Mouse (Mus musculus) monocyte, adult 2 months (primary cell): ENCODE measurements around the gene Gm14401.
"Not testable (repeated sequence)": the region's sequence is repeated elsewhere in the genome, so short reads cannot be mapped to it uniquely, and the experiment has no call there.

Source experiments
- DNase-seq, 2 experiments: peaks; one replicate each; pipeline ENCODE4 v3.0.0; 2022; ENCODE audit warnings: low spot score in 2 of 2, low read depth in 1 of 2

Gm14401 gene

GRCm38 (mm10) chr2:177073432-177074423 lies at the start of gene Gm14401:
Gm14401 (plus strand) TSS chr2:177074320.
- DNase-seq, result not testable (repeated sequence)

GRCm38 (mm10) chr2:177072807-177073206 lies 1.3 kb upstream of the Gm14401 start:
- DNase-seq, result not testable (repeated sequence)

GRCm38 (mm10) chr2:177075015-177075414 lies 895 bp downstream of the Gm14401 start:
- DNase-seq, result not testable (repeated sequence)

- not testable (repeated sequence) for DNase-seq
These were observed 5.7 kb downstream of the Gm14401 start for GRCm38 (mm10) chr2:177079866-177080265.

- not testable (repeated sequence) for DNase-seq
These were observed 35.0 kb downstream of the Gm14401 start for GRCm38 (mm10) chr2:177109086-177109485.

GRCm38 (mm10) chr2:177129097-177129496 lies 55.0 kb downstream of the Gm14401 start:
- DNase-seq, result not testable (repeated sequence)
